ENCODE assay signal across 10 mouse cellular contexts in the genomic region with DNA sequence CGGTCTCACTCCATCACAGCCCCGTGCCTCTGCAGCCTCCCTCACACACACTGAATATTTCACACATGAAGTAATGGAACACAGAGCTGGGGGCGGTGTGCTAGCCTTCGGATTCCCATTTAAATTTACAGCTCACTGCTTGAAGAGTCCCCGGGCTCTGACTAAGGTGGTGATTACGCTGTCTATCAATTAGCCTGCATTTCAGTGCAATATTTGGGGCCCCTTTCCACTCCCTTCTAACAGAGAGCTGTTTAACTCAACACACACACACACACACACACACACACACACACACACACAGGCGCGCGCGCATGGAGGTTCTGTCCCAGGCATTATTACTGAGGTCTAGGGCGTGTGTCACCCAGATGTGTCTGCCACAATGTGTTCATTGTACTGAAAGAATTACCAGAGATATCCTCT. TPM values are rescaled to one million over a fixed set of nuclear protein-coding genes. Genes with fewer than 3 reads are reported as not detected.
DNase-seq lines count a peak whose midpoint lies in the region; ATAC-seq lines count a peak whose summit lies in the region.
"Had no signal": no experiment of that assay in that cellular context is flagged by ENCODE, and none has a peak within 500 bp of the region (broad histone marks: within the 10 kb centered on the region; RNA-seq: fewer than 3 reads in every experiment).

No protein-coding gene starts in this region.

- no peaks in the 10 kb centered on the region for H3K27me3 ChIP-seq in heart, embryonic 10.5 days (ENCODE audit: insufficient read depth, poor library complexity, severe bottlenecking)
- no peaks in the 10 kb centered on the region for H3K27me3 ChIP-seq in hindbrain, embryonic 16.5 days (replicated peaks; ENCODE audit: control insufficient read depth, insufficient read depth, low read length)
- H3K27me3 ChIP-seq: liver, embryonic 13.5 days; midbrain, embryonic 12.5 days had no signal

- no peak overlapping the region for H3K9ac ChIP-seq in hindbrain, embryonic 16.5 days (ENCODE audit: low read depth, low read length)
- H3K9ac ChIP-seq: liver, embryonic 13.5 days; midbrain, embryonic 12.5 days had no signal

- 59% methylated on average over 11 of the region's 11 CpGs for WGBS in heart, embryonic 10.5 days
- 73% methylated on average over 11 of the region's 11 CpGs for WGBS in hindbrain, embryonic 16.5 days

- intact Hi-C loops in heart, postnatal 14 days (cut with DNase I): no loop called here

- H3K4me2 ChIP-seq in hindbrain, embryonic 16.5 days (ENCODE audit: low read length): no peak overlapping the region
- H3K4me2 ChIP-seq: liver, embryonic 13.5 days; midbrain, embryonic 12.5 days had no signal

- 0 out of 2 replicates have a peak, but pooled peaks have one; percentile 34 for ATAC-seq in hindbrain, embryonic 16.5 days
- no peak for ATAC-seq in megakaryocyte, adult 5-6 weeks (ENCODE audit: poor library complexity, severe bottlenecking)

- no peaks in the 10 kb centered on the region for H3K9me3 ChIP-seq in heart, embryonic 10.5 days
- no peaks in the 10 kb centered on the region for H3K9me3 ChIP-seq in hindbrain, embryonic 16.5 days (ENCODE audit: control insufficient read depth, low read length)
- H3K9me3 ChIP-seq: liver, embryonic 13.5 days; midbrain, embryonic 12.5 days had no signal

- no peak overlapping the region for H3K4me3 ChIP-seq in heart, embryonic 10.5 days
- no peak overlapping the region for H3K4me3 ChIP-seq in hindbrain, embryonic 16.5 days (ENCODE audit: low read length)
- H3K4me3 ChIP-seq: liver, embryonic 13.5 days; midbrain, embryonic 12.5 days had no signal

- DNase-seq in heart, embryonic 10.5 days (ENCODE audit: low spot score): peak; percentile 74
- no peak for DNase-seq in heart, postnatal 14 days
- peak; percentile 12 to 21 for DNase-seq in right cerebral cortex, adult 2 months (ENCODE audit: low spot score in 2 of 2)
- DNase-seq in right cerebral cortex, postnatal 14 days: no peak
- DNase-seq in urinary bladder, postnatal 10 days (ENCODE audit: low spot score): no peak
- DNase-seq in thymus, postnatal 10 days (ENCODE audit: low spot score in 2 of 2): no peak
- DNase-seq: liver, embryonic 13.5 days had no signal

- no peaks in the 10 kb centered on the region for H3K36me3 ChIP-seq in heart, embryonic 10.5 days
- no peaks in the 10 kb centered on the region for H3K36me3 ChIP-seq in hindbrain, embryonic 16.5 days (ENCODE audit: control insufficient read depth, insufficient read depth, low read length)
- H3K36me3 ChIP-seq: liver, embryonic 13.5 days; midbrain, embryonic 12.5 days had no signal

- H3K4me1 ChIP-seq in heart, embryonic 10.5 days: peaks cover 21% of the 10 kb centered on the region
- no peaks in the 10 kb centered on the region for H3K4me1 ChIP-seq in hindbrain, embryonic 16.5 days (ENCODE audit: control insufficient read depth, insufficient read depth, low read depth, low read length)
- H3K4me1 ChIP-seq: liver, embryonic 13.5 days had no signal

- H3K27ac ChIP-seq in heart, embryonic 10.5 days: no peak overlapping the region; the same call in 1 of the 2 replicates
- H3K27ac ChIP-seq in hindbrain, embryonic 16.5 days (ENCODE audit: low read depth, low read length): no peak overlapping the region
- H3K27ac ChIP-seq: liver, embryonic 13.5 days; midbrain, embryonic 12.5 days had no signal

RNA-seq across cellular contexts. Expression of a gene that starts 31.2 kb away (rescaled TPM):
- 2.2 and 2.3 TPM in 2 replicates for polyA plus RNA-seq in heart, embryonic 10.5 days (2016; fragmentation: Nextera tagmentation; extraction: Ambion mirVana)
- 10 to 100 TPM in 1 of 2 experiments, 1 to 10 TPM in 1; 9.6 to 13.1 TPM for total RNA-seq in heart, postnatal 14 days (2021)
- 13.1 and 13.9 TPM in 2 replicates for polyA plus RNA-seq in hindbrain, embryonic 16.5 days (2015; fragmentation: Nextera tagmentation; extraction: Ambion mirVana)
- not detected in 2 replicates for total RNA-seq in megakaryocyte, adult 5-6 weeks (2015)
- total RNA-seq in megakaryocyte, adult 5-6 weeks (2017): not detected in 2 replicates

Comparison
In these comparisons a context has a peak if more than half of its experiments do, and no peak if none do; other contexts are left out.
1. DNase-seq: peak in heart, embryonic 10.5 days (single experiment) and right cerebral cortex, adult 2 months (2 of 2); none in heart, postnatal 14 days (0 of 2), right cerebral cortex, postnatal 14 days (single experiment), urinary bladder, postnatal 10 days (single experiment) and thymus, postnatal 10 days (0 of 2).
2. RNA of a gene that starts 31.2 kb away (total RNA-seq): 9.6 to 13.1 TPM in heart, postnatal 14 days; not detected in megakaryocyte, adult 5-6 weeks; every median in the first group is over 10 times any median in the second.